Mouse (Mus musculus) mammary gland, adult 2 months (tissue): Measurements from ENCODE around the gene Rufy1. TPM values are rescaled to one million over a fixed set of nuclear protein-coding genes. Genes with fewer than 3 reads are reported as not detected.

Experiments used
- polyA plus RNA-seq: library from polyadenylated mRNA; depleted of rRNA; stranded (reverse); fragments of >200 nt; gene quantifications from 2 replicates; pipeline ENCODE4 v1.2.3, GENCODE M21; 2012; ENCODE audit warnings: low replicate concordance; rRNA removed

Rufy1 gene
- 16.3 and 26.0 TPM in 2 replicates for polyA plus RNA-seq

DNA sequence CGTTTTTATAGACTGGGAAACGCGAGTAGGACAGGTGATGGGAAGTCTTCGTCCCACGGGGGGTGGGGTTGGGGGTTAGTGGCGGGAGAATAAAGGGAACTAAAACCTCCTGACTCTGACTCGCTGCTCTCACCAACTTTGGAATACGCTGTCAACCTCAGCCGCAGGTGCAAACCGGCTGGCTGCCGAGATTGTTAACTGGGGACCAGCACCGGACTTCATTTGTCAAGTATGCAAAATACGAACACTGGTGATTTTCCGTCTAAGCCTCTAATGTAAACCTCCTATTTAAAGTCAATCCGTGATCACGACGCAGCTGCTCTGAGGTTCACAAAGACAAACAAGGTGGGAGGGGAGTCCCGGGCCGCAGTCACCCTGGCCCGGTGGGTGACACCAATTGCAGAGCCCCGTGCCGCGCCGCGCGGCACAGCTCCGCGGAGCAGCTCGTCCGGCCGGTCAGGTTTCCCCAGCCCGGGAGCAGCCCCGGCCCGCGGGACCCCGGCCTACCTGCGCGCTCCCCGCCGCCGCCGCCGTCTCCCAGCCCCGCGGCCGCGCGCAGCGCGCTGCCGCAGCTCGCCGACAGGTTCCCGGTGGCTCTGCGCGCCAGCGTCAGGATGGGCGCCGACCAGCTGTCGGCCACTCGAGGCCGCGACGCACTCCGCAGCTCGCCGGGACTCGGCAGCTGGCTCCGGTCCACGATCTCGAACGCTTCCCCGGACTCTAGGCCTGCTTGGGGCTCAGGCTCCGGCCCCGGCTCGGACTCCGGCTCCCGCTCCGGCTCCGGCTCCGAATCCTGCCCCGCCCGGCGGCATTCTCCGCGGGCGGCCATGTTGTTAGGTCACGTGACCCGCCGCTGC lies at the start of gene Rufy1:
TSS of gene Rufy1 (minus strand) at position 849 of the 857 bp plus-strand sequence.

DNA sequence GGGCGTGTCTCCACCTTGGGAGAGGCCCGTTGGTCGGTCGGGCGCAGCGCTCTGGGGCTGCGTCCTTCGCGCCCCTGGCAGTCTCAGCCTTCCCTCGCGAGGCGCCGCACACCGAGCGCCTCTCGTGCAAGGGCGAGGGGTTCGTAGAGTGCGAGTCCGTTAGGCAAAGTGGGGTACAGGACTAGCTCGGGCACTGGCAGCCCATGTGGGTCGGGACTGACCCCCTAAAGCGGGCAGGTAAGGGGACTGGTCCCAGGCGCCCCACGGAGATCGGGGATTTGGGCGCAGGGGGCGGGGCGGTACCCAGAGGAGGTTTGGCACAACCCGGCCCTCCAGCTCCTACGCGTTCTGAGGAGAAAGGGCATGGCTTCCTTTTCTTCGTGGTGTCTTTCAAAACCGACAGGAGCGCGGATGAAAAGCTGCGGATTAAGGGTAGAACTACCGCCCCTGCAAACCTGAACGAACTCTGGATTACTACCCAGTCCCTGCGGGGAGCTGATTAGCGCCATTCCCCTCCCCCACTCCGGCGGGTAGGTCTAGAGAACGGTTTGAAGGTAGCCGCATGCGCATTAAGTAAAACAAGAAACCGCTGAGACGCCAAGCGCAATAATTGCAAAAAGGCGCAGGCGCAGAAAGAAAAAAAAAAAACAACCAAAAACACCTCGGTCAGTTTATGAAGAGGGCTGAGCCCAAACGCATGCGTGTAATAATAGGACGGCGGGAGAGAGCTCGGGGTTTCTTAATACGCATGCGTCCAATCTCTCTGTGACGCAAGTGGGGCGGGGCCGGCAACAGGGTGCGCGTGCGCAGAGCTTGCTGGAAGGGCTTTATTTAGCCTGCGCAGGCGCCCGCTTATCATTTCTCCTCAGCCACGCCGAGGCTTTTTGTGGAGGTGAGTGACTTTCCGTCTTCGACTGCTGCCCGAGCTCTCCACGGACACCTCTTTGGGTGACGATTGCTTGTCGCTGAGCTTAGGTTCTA lies 53.7 kb downstream of the Rufy1 start, which contains the start of gene Hnrnph1:
TSS of gene Hnrnph1 (plus strand) at position 80 of the 981 bp plus-strand sequence.

GRCm38 (mm10) chr11:50354162-50354561 lies 76.8 kb downstream of the Rufy1 start, which contains the start of gene Cby3:
Gene Cby3, plus strand, starts transcription at chr11:50354462.

Other genes with a start within 250 kb of the Rufy1 start
- gene Sqstm1, start 220.3 kb downstream of the Rufy1 start, polyA plus RNA-seq: 228 and 233 TPM in 2 replicates
- gene Mgat4b, start 220.2 kb downstream of the Rufy1 start, polyA plus RNA-seq: 77.4 and 146 TPM in 2 replicates
- gene Ltc4s, start 192.5 kb downstream of the Rufy1 start, polyA plus RNA-seq: 181 and 383 TPM in 2 replicates
- gene Maml1, start 138.8 kb downstream of the Rufy1 start, polyA plus RNA-seq: 13.6 and 24.3 TPM in 2 replicates
- 23.4 and 58.7 TPM in 2 replicates for gene Canx, start 105.5 kb downstream of the Rufy1 start, polyA plus RNA-seq
- not detected in 2 replicates for gene Cby3, start 76.7 kb downstream of the Rufy1 start, polyA plus RNA-seq
- gene Hnrnph1, start 54.1 kb downstream of the Rufy1 start, polyA plus RNA-seq: 26.2 and 56.4 TPM in 2 replicates
- gene Adamts2, start 171.0 kb upstream of the Rufy1 start, polyA plus RNA-seq: 40.5 and 62.4 TPM in 2 replicates